Mouse (Mus musculus) cerebellum, adult 9-10 months (tissue): ENCODE measurements at regions not wholly inside any gene's neighbourhood (a gene's known extent, or its start where the extent isn't known, plus 50 kb on each side); places are given as distances from the start of the nearest gene placed in this dataset.

Source experiments
- DNase-seq: peaks from one replicate; pipeline ENCODE4 v3.0.0; 2022

GRCm38 (mm10) chr17:54821059-54821458 lies 522.2 kb upstream of the Slc5a7 start:
- no peak for DNase-seq

GRCm38 (mm10) chr17:54853631-54854030 lies 554.8 kb upstream of the Slc5a7 start:
- DNase-seq = no peak

GRCm38 (mm10) chr17:54896198-54896597 lies 549.0 kb upstream of the St6gal2 start:
- DNase-seq = peak; percentile 3

GRCm38 (mm10) chr17:54929181-54929715 lies 515.9 kb upstream of the St6gal2 start:
- no peak for DNase-seq

GRCm38 (mm10) chr17:54943380-54944047 lies 501.7 kb upstream of the St6gal2 start:
- no peak for DNase-seq

GRCm38 (mm10) chr17:54944288-54944931 lies 500.8 kb upstream of the St6gal2 start:
- no peak for DNase-seq
